Mouse (Mus musculus) hindbrain, embryonic 10.5 days (tissue): ENCODE data around the gene Skida1. TPM values are rescaled to one million over a fixed set of nuclear protein-coding genes. Genes with fewer than 3 reads are reported as not detected.

Experiments used
- DNase-seq: peaks from one replicate; pipeline ENCODE4 v3.0.0-alpha.2; 2017; ENCODE audit warnings: low spot score
- H3K27ac ChIP-seq: fragments of 300-500 bp; sonication (generic); 2 replicates; pipeline ENCODE4 v1.5.1; 2016; ENCODE audit warnings: mild to moderate bottlenecking, moderate library complexity
- H3K27me3 ChIP-seq: fragments of 300-500 bp; sonication (generic); 2 replicates; pipeline ENCODE4 v1.6.1; 2016; ENCODE audit warnings: mild to moderate bottlenecking; ENCODE audit not compliant: poor library complexity, insufficient read depth, severe bottlenecking
- H3K36me3 ChIP-seq: fragments of 300-500 bp; sonication (generic); 2 replicates; pipeline ENCODE4 v1.6.1; 2016; ENCODE audit warnings: mild to moderate bottlenecking, moderate library complexity
- H3K4me1 ChIP-seq: fragments of 300-500 bp; sonication (generic); replicated peaks from 2 replicates; pipeline ENCODE4 v1.6.1; 2016; ENCODE audit warnings: mild to moderate bottlenecking
- H3K4me3 ChIP-seq: fragments of 300-500 bp; sonication (generic); 2 replicates; pipeline ENCODE4 v1.5.1; 2016; ENCODE audit warnings: mild to moderate bottlenecking, moderate library complexity
- H3K9me3 ChIP-seq: fragments of 300-500 bp; sonication (generic); 2 replicates; pipeline ENCODE4 v1.6.1; 2016; ENCODE audit warnings: mild to moderate bottlenecking, moderate library complexity
- WGBS: fragments of 180-500 bp; shearing (Covaris S2); methylation state at CpG from one replicate; pipeline ENCODE4 v1.1.7; 2016; 5-methylcytosine and 5-hydroxymethylcytosine counted together
- polyA plus RNA-seq: library from polyadenylated mRNA; unstranded; fragments of >200 nt; fragmentation: Nextera tagmentation; extraction: Ambion mirVana; gene quantifications from 2 replicates; pipeline ENCODE4 v1.2.1, GENCODE M21; 2016

Gene Skida1
- polyA plus RNA-seq, 1 experiment from 2014 or later = 21.9 TPM

GRCm38 (mm10) chr2:18063763-18064251 is 15.0 kb upstream of the Skida1 start:
- Histone ChIP-seq H3K4me3 (peak overlapping the region; percentile 92), H3K4me1 (peaks cover 67% of the 10 kb centered on the region), H3K27ac (peak overlapping the region; percentile 100), H3K9me3 (no peaks in the 10 kb centered on the region), H3K36me3 (peaks cover 17% of the 10 kb centered on the region), H3K27me3 (no peaks in the 10 kb centered on the region)
- peak; percentile 67 for DNase-seq
- under 1% methylated on average over 18 of the region's 18 CpGs for WGBS

GRCm38 (mm10) chr2:18060396-18060795 is 11.5 kb upstream of the Skida1 start:
- no peaks in the 10 kb centered on the region for H3K36me3 ChIP-seq
- no peak for DNase-seq
- H3K9me3 ChIP-seq = no peaks in the 10 kb centered on the region
- peak overlapping the region; percentile 16; the same call in 1 of the 2 replicates for H3K4me3 ChIP-seq
- H3K27ac ChIP-seq = peak overlapping the region; percentile 77
- peaks cover 49% of the 10 kb centered on the region for H3K4me1 ChIP-seq
- WGBS = 55% methylated on average over 1 of the region's 1 CpGs
- H3K27me3 ChIP-seq = no peaks in the 10 kb centered on the region

- Histone ChIP-seq H3K4me3 (peak overlapping the region; percentile 99), H3K27ac (peak overlapping the region; percentile 100), H3K4me1 (peaks cover 48% of the 10 kb centered on the region), H3K27me3 (no peaks in the 10 kb centered on the region), H3K9me3 (no peaks in the 10 kb centered on the region), H3K36me3 (no peaks in the 10 kb centered on the region)
- 65% methylated on average over 1 of the region's 1 CpGs for WGBS
- no peak for DNase-seq
Measured at GRCm38 (mm10) chr2:18059891-18060290, 11.0 kb upstream of the Skida1 start.

- Histone ChIP-seq H3K36me3 (no peaks in the 10 kb centered on the region), H3K4me3 (peak overlapping the region; percentile 99), H3K9me3 (no peaks in the 10 kb centered on the region), H3K4me1 (peaks cover 50% of the 10 kb centered on the region), H3K27me3 (no peaks in the 10 kb centered on the region), H3K27ac (peak overlapping the region; percentile 100)
- 19% methylated on average over 2 of the region's 2 CpGs for WGBS
- no peak for DNase-seq
Measured at GRCm38 (mm10) chr2:18059063-18059462, 10.2 kb upstream of the Skida1 start.

- WGBS = 11% methylated on average over 9 of the region's 9 CpGs
- peak overlapping the region; percentile 100 for H3K27ac ChIP-seq
- H3K9me3 ChIP-seq = no peaks in the 10 kb centered on the region
- DNase-seq = no peak
- no peaks in the 10 kb centered on the region for H3K27me3 ChIP-seq
- no peaks in the 10 kb centered on the region for H3K36me3 ChIP-seq
- peak overlapping the region; percentile 99 for H3K4me3 ChIP-seq
- H3K4me1 ChIP-seq = peaks cover 56% of the 10 kb centered on the region
Measured at GRCm38 (mm10) chr2:18058146-18058708, 9.4 kb upstream of the Skida1 start.

GRCm38 (mm10) chr2:18057336-18058145 is 8.7 kb upstream of the Skida1 start:
- H3K27ac ChIP-seq = peak overlapping the region; percentile 100
- H3K4me1 ChIP-seq = peaks cover 56% of the 10 kb centered on the region
- H3K27me3 ChIP-seq = no peaks in the 10 kb centered on the region
- H3K36me3 ChIP-seq = no peaks in the 10 kb centered on the region
- H3K9me3 ChIP-seq = no peaks in the 10 kb centered on the region
- under 1% methylated on average over 48 of the region's 48 CpGs for WGBS
- H3K4me3 ChIP-seq = peak overlapping the region; percentile 99
- DNase-seq = peak; percentile 58

- no peaks in the 10 kb centered on the region for H3K9me3 ChIP-seq
- H3K4me3 ChIP-seq = peak overlapping the region; percentile 99
- peaks cover 57% of the 10 kb centered on the region for H3K4me1 ChIP-seq
- WGBS = under 1% methylated on average over 39 of the region's 50 CpGs
- H3K27ac ChIP-seq = peak overlapping the region; percentile 100
- H3K36me3 ChIP-seq = no peaks in the 10 kb centered on the region
- DNase-seq = peak; percentile 95
- no peaks in the 10 kb centered on the region for H3K27me3 ChIP-seq
Measured at GRCm38 (mm10) chr2:18056786-18057255, 8.0 kb upstream of the Skida1 start.

GRCm38 (mm10) chr2:18055929-18056785 is 7.3 kb upstream of the Skida1 start:
- under 1% methylated on average over 44 of the region's 66 CpGs for WGBS
- no peaks in the 10 kb centered on the region for H3K27me3 ChIP-seq
- peak overlapping the region; percentile 99 for H3K4me3 ChIP-seq
- H3K36me3 ChIP-seq = no peaks in the 10 kb centered on the region
- H3K4me1 ChIP-seq = peaks cover 61% of the 10 kb centered on the region
- H3K27ac ChIP-seq = peak overlapping the region; percentile 100
- DNase-seq = peak; percentile 99
- no peaks in the 10 kb centered on the region for H3K9me3 ChIP-seq

GRCm38 (mm10) chr2:18055016-18055928 is 6.4 kb upstream of the Skida1 start, which contains the start of gene Mllt10:
Gene Mllt10 (plus strand): TSS chr2:18055237.
- peaks cover 61% of the 10 kb centered on the region for H3K4me1 ChIP-seq
- peak within 1 kb of the TSS; percentile 100 for H3K27ac ChIP-seq
- no peaks in the 10 kb centered on the region for H3K9me3 ChIP-seq
- under 1% methylated on average over 20 of the region's 20 CpGs for WGBS
- no peaks in the 10 kb centered on the region for H3K27me3 ChIP-seq
- DNase-seq = no peak
- H3K4me3 ChIP-seq = peak within 1 kb of the TSS; percentile 99
- H3K36me3 ChIP-seq = no peaks in the 10 kb centered on the region

- no peak for DNase-seq
- Histone ChIP-seq H3K27me3 (no peaks in the 10 kb centered on the region), H3K36me3 (no peaks in the 10 kb centered on the region), H3K4me3 (peak overlapping the region; percentile 99), H3K4me1 (peaks cover 61% of the 10 kb centered on the region), H3K9me3 (no peaks in the 10 kb centered on the region), H3K27ac (peak overlapping the region; percentile 100)
- WGBS = 8% methylated on average over 2 of the region's 2 CpGs
Measured at GRCm38 (mm10) chr2:18053951-18054530, 5.2 kb upstream of the Skida1 start.

GRCm38 (mm10) chr2:18053243-18053950 is 4.5 kb upstream of the Skida1 start:
- Histone ChIP-seq H3K36me3 (no peaks in the 10 kb centered on the region), H3K27me3 (no peaks in the 10 kb centered on the region), H3K9me3 (no peaks in the 10 kb centered on the region), H3K27ac (peak overlapping the region; percentile 100), H3K4me3 (peak overlapping the region; percentile 99), H3K4me1 (peaks cover 58% of the 10 kb centered on the region)
- no peak for DNase-seq
- WGBS = 2% methylated on average over 1 of the region's 1 CpGs
